Mouse (Mus musculus): ENCODE measurements around the gene Med20.
A peak's percentile ranks its signal among the peaks of the same experiment; 100 is the strongest.
"Not testable (repeated sequence)": the region's sequence is repeated elsewhere in the genome, so short reads cannot be mapped to it uniquely, and the experiment has no call there.

The Med20 gene

DNA sequence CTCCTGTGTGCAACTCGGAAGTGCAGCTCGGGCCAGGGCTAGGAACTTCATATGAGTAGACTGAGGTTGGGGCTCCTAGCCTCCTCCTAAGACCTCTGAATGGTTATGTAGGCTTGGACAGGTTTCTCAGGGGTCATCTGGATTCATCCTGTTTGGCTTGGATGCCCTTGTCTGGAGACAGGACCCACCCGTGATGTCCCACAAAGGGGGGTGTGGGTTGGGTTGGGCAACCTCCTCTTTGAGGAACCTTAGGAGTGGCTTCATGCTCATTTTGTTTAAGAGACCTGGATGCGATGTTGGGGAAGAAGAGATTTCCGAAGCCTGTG is 14.6 kb upstream of the Med20 start:
- no peak for DNase-seq (ENCODE audit: low spot score)

DNA sequence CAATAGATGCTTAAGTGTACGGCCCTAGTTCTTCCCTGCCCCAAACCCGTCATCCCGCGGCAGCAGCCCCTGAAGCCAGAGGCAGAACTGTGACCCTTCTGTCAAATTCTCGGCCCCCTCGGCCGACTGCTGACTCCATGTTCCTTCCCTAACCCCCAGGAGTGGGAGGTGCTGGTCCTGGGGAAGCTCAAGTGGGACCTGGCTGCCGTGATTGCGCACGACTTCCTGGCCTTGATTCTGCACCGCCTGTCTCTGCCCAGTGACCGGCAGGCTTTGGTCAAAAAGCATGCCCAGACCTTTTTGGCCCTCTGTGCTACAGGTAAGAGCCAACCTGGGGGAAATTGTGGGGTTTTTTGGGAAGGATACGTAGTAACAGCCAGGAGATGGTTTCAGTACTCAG is 14.1 kb upstream of the Med20 start:
- no peak for DNase-seq (ENCODE audit: low spot score)

DNA sequence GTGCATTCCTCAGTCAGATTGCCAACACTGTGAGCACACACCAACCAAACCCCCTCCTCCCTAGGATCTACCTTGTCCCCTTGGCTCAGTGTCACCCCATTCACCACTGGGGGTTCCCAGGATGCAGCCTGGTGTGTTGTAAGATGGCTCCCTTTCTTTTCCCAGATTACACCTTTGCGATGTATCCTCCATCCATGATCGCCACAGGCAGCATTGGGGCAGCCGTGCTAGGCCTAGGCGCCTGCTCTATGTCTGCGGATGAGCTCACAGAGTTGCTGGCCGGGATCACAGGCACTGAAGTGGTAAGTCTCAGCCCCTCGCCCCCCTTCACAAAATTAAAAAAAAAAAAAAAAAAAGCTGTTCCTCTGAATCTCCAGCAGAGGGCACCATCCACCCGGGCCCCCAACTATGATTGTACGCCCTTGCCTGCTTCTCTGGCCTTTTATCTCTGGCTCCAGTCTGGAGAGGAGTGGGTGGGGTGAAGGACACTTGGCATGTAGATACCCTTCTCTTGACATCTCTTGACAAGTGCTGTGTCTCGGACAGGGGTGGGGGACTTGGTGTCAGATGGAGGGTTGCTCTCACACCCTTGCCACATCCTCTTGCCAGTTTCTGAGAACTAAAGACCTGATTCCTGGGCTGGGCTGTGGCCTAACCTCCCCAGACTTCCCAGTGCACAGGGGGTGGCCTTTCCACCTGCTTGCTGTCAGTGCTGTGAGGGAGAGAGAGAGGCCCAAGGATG is 13.4 kb upstream of the Med20 start:
- peak; percentile 88 for DNase-seq (ENCODE audit: low spot score)

DNA sequence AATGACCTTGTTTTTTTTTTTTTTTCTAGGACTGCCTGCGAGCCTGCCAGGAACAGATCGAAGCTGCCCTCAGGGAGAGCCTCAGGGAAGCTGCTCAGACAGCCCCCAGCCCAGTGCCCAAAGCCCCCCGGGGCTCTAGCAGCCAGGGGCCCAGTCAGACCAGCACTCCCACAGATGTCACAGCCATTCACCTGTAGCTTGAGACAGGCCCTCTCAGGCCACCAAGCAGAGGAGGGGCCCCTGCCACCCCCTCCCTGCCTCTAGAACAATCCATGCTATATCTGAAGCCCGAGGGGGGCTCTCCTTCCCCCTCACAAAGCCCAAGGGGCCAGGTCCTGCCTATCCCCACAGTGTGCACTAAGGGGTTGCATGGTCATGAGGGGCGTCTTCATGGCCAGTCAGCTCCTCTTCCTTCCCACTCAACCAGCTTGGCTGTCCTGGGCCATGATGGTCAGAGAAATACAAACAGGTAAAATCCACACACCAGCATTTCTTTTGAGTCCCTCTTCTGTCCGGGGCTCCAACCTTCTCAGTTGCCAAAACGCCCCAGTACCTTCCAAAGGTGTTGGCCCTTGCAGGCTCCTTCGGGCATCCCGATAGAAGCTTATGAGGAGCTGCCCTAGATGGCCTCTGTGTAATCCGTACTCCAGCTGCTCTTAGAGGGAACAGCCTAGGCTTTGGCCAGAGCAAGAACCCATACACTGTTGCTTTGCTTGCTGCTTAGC is 12.6 kb upstream of the Med20 start:
- not testable (repeated sequence) for DNase-seq (ENCODE audit: low spot score)

DNA sequence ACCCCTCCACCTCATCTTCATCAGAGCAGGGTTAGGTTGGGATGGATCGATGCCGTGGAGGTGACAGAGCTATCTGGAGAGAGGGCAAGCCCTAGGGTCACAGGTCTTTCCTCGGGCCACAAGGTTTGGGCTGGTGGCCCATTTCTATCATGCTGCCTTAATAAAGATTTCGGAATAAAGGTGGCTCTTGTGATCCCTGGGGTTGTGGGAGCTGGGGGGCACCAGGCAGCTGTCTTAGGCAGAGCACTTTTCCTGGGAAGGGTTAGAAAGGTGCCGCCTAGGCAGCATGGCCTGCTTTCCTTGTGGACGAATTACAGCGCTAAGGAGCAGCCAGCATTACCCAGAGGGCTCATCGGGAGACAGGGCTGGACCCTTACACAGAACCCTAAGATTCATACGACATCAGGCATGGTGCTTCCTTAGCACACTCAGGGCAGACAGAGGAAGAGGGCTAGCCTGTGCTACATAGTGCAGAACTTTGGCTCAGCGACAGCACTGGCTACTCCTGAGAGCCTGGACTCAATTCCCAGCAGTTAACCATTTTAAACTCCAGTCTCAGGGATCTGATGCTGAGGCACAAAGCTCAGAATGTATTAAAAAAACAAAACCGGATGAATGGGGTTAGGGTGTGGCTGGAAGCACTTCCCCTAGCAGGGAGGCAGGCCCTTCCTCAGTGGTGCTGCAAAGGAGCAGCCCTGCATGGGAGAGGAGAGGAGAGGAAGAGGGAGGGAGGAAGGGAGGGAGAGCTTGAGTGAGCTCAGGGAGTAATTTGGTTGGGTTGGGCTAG is 11.7 kb upstream of the Med20 start:
- peak; percentile 25 for DNase-seq (ENCODE audit: low spot score)

DNA sequence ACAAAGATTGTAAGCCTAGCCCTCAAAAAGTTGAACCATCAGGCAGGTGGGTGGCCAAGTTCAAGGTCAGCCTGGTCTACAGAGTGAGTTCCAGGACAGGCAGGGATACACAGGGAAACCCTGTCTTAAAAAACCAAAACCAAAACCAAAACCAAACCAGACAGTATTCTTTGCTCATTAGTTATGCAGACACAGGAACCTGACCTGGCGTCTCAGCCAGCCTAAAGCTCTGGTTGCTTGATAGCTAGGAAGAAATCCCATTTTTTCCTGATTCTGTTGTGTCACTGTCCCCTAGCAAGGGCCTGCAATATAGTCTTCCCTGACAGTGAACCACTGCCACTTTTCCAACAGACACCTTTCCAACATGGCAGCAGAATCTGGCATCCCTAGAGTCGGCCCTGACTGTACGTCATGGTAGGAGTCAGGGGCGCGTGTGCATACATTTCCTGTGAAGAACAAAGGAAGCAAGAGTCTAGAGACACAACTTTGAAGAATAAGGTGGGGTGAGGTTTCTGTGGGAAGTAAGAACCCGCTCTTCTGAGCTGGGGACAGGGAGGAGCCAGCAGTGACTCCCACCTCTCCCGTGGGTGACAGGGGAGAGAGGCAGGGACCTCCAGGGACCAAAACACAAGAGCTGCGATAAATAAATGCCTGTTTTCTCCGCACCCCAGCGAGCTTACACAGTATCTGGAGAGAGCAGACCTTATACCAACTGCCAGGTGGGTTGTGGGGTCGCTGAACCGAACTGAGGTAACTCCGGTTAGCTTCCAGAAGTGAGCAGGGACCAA is 10.6 kb upstream of the Med20 start:
- DNase-seq (ENCODE audit: low spot score), result peak; percentile 29

DNA sequence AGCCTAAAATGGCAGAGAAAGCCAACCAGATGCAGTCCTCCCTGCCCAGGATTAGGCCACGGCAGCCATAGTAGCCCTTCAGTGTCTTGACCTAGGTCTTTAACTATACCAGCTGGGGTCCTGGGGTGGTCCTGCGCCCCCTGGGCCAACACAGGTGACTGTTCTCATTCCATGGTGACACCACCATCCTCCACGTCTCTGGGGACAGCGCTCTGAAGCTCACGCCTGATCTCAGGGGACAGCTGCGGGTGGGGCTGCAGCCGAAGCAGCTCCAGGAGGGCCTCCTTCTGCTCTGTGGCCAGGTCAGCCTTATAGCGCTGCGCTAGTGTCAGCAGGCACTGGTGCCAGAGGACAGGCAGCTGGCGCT is 10.0 kb upstream of the Med20 start:
- DNase-seq (ENCODE audit: low spot score), result no peak

DNA sequence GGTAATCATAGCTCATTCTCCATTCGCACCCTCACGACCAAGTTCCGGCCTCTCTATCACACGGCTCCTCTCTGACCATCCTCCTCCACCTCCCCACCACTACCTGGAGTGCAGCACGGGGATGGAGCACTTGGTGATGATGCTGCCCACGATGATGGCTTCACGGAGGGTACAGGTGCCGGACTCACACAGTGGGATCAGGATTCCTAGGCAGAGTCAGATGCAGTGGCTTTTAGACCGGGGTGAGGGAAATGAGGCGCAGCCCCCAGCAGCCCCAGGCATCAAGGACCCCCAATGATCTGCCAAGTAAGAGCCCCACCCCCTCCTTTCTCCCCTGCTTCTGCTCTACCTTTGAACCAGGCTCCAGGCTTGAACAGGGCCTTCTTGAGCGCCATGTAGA is 9.1 kb upstream of the Med20 start:
- no peak for DNase-seq (ENCODE audit: low spot score)

DNA sequence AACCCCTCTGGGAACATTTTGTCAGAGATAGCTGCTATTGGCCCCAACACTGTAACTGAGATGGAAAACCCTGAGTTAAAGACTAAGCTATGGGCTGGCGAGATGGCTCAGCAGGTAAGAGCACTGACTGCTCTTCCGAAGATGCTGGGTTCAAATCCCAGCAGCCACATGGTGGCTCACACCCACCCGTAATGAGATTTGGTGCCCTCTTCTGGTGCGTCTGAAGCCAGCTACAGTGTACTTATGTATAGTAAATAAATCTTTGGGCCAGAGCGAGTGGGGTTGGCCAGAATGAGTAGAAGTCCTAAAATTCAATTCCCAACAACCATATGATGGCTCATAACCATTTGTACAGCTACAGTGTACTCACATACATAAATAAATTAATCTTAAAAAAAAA is 5.2 kb upstream of the Med20 start:
- DNase-seq (ENCODE audit: low spot score), result peak; percentile 38

DNA sequence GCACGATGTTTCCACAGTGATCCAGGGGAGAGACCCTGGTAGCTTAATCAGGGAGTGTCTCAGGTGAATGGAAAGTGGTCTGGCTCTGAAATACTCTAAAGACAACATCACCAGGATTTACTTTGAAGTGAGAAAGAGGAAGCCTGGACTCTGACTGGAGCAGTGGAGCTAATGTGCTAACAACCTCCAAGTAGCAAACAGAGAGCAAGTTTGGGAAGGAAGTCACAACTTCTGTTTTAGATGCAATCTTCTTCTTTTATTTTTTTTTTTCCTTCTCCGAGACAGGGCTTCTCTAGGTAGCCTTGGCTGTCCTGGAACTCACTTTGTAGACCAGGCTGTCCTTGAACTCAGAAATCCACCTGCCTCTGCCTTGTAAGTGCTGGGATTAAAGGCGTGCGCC is 2.2 kb upstream of the Med20 start:
- no peak for DNase-seq (ENCODE audit: low spot score)

DNA sequence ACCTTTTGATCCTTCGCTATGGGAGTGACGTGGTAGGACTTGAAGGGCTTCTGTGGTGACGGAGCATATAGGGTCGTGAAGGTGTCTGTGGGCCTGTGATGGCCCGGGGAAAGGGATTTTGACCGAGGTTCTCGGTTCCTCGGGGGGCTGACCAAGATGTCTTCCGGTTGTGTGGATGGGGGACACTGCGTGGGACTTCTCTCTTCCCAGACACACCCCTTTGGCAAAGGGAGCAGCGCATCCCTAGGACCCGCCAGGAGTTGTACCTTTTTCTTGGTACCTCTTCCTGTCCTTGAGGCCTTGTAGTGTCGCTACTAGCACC is 240 bp downstream of the Med20 start:
- DNase-seq (ENCODE audit: low spot score), result no peak

DNA sequence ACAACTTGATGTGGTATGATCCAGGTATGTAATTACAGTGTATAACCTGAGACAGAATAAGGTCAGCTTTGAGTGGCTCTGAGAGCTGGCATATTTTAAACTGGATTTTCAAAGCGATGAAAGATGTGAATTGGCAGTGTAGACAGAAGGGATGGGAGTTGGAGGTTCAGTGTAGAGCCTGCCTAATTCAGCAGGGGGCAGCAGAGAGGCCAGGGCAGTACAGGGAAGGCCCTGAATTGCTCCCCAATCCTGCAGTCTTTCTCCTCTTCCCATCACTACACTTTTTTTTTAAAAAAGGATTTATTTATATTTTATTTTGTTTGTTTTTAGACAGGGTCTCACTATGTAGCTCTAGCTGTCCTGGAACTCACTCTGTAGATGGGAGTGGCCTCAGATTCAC is 2.6 kb downstream of the Med20 start:
- peak; percentile 64 for DNase-seq (ENCODE audit: low spot score)

DNA sequence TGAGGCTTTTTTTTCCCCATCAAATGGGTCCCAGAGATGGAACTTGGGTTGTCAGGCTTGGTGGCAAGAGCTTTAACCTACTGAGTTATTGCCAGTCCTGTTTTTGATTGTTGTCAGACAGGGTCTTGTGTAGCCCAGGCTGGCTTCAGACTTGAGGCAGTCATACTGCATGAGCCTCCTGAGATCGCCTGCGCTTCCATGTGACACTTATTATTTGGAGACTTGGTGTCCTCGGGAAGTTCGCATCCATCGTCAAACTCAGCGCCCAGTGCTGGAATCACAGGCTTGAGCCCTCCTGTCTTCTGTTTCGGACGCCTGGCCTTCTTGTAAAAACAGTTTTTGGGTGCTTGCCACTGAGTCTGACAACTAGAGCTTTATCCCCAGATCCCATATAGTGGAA is 4.7 kb downstream of the Med20 start:
- no peak for DNase-seq (ENCODE audit: low spot score)

DNA sequence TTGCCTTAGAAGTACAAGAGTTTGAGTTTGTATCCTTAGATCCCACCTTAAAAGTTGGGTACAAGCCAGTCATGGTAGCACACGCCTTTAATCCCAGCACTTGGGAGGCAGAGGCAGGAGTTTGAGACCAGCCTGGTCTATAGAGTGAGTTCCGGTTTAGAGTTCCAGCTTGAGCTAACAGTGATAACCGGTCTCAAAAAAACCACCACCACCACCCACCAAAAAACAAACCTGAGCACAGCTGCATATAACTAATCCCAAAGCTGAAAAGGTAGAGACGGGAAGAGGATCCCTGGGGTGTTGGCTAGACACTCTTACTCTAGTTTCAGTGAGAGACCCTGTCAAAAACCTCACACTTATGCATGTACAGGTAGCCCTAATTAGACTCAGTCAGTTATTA is 5.3 kb downstream of the Med20 start:
- no peak for DNase-seq (ENCODE audit: low spot score)

DNA sequence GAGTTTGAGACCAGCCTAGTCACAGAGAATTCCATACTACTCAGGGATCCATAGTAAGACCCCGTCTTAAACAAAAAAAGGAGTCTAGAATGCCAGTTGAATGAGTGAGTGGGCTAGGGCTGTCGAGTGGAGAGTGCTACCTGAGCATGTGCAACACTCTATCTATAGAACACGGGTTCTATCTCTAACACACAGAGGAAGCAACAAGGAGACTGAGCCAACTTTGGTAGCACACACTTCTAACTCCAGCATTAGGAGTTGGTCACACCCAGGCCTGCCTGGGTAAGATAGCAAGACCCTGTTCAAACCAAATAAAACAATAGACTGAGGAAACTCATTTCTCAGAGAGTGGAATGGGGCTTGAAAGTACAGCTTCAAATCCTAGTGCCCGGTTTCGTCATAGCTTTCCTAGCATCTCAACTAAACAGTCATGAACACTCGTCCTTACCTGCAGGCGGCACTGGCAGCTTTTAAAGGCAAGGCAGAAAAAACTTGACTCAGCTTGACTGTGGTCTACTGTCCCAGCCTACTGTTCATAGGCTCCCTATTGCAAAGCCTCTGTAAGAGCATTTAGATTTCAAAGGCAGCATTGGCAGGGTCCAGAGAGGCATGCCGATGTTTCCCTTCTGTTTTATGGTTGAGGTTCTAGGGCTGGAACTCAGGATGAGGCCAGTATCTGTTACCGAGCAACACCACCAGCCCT is 6.4 kb downstream of the Med20 start:
- no peak for DNase-seq (ENCODE audit: low spot score)

DNA sequence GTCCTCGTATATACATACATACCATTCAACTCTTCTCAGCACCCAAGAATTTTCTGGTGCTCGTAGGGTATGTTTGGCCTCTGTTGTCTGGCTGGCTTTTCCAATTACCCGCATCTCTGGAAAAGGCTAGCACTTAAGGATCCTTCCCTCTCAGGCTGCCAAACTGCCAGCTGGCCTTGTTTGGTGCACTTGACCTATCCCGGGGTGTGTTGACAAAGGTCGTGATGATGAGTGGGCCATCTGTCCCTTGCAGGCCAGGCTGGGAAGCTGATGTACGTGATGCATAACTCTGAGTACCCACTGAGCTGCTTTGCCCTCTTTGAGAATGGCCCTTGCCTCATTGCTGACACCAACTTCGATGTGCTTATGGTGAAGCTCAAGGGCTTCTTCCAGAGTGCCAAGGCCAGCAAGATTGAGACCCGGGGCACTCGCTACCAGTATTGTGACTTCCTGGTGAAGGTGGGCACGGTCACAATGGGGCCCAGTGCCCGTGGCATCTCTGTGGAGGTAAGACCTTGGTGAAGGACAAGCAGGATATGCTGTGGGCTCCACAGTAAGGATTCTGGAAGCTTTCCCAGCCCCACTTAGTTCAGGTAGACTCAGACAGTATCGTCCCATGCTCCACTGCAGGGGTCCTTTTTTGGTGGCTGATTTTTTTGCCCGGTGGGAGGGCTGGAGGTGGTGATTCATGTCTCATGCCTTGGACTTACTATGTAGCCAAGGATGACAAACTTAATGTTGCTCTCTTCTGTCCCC is 7.4 kb downstream of the Med20 start:
- peak; percentile 21 for DNase-seq (ENCODE audit: low spot score)

DNA sequence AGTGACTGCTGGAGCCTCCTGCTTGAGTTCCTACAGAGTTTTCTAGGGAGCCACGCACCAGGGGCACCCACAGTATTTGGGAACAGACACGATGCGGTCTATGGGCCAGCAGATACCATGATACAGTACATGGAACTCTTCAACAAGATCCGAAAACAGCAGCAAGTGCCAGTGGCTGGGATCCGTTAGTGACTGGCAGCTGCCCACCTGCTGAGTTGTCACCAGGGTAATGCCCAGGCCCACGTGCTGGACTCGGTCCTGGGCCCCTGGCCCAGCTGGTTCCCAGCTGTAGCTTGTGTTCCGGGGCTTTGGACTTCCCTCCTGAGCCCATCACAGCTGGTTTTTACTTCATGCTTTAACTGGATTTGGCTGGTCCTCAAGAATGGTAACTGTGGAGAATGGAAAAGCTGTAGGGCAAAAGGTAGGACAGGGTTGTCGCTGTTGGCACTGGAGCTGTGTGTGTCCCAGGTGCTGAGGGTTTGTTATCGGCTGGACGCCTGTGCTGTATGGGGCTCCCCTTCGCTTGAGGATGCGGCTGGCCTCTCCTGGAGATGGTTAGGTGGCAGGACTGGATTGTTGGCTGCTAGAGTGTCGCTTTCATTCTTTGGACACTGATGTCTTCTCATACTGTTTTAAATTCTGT is 11.7 kb downstream of the Med20 start:
- no peak for DNase-seq (ENCODE audit: low spot score)

DNA sequence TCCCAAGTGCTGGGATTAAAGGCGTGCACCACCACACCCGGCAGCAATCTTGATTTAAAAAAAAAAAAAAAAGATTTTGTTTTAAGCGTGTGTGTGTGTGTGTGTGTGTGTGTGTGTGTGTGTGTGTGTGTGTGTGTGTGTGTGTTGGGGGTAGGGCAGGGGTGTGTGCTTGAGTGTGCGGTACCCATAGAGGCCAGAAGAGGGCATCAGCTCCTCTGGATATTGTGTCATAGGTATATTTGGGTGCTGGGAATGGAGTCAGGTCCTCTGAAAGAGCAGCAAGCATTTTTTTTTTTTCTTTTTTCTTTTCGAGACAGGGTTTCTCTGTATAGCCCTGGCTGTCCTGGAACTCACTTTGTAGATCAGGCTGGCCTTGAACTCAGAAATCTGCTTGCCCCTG is 13.2 kb downstream of the Med20 start:
- not testable (repeated sequence) for DNase-seq (ENCODE audit: low spot score)

DNA sequence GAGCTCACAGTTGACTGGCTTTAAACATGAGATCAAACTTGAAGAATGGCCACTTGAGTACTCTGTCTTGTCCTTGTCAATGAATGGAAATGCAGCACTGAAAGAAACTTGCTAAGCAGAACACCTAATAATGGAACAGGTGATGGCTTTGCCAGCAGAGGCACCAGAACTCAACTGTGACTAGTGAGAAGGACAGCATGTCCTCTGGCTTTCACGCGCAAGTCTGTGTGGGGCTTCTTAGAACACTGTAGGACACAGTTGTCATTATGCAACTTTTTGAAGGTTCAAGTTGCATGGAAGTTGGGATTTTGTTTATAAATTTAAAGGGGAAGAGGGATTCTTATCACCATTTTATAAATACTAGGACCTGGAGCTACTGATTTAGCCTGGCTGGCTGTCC is 13.7 kb downstream of the Med20 start:
- no peak for DNase-seq (ENCODE audit: low spot score)

DNA sequence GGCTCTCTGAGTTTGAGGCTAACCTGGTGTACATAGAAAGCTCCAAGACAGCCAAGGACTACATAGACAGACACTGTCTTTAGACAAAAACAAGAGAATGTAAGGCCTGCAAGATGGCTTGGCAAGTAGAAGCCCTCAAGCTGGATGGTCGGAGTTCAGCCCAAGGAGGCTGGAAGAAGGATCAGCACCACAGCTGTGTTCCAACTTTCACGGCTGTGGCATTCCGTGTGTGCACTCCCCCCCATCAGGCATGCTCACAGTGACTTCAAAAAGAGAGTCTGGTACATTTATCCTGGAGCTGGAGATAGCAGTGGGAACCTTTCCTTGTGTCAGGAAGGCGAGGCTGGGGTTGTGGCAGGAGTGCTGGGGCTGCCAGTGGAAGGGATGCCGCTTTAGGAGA is 14.6 kb downstream of the Med20 start:
- DNase-seq (ENCODE audit: low spot score), result no peak

DNA sequence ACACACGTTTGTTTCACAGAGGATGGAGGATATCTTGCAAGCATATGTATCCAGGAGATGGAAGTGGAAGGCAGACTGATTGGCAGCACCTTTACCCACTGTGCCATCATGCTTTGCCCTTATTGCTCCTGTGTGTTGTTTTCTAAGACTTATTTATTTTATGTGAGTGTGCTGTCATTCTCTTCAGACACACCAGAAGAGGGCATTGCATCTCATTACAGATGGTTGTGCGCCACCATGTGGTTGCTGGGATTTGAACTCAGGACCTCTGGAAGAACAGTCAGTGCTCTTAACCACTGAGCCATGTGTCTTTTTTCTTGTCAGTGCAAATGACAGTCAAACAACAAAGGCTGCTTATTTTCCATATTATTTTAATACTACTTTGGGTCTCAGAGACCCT is 16.4 kb downstream of the Med20 start:
- no peak for DNase-seq (ENCODE audit: low spot score)
